Mouse (Mus musculus): ENCODE results near the gene Uxt.
A peak's percentile ranks its signal among the peaks of the same experiment; 100 is the strongest.

Uxt gene

DNA sequence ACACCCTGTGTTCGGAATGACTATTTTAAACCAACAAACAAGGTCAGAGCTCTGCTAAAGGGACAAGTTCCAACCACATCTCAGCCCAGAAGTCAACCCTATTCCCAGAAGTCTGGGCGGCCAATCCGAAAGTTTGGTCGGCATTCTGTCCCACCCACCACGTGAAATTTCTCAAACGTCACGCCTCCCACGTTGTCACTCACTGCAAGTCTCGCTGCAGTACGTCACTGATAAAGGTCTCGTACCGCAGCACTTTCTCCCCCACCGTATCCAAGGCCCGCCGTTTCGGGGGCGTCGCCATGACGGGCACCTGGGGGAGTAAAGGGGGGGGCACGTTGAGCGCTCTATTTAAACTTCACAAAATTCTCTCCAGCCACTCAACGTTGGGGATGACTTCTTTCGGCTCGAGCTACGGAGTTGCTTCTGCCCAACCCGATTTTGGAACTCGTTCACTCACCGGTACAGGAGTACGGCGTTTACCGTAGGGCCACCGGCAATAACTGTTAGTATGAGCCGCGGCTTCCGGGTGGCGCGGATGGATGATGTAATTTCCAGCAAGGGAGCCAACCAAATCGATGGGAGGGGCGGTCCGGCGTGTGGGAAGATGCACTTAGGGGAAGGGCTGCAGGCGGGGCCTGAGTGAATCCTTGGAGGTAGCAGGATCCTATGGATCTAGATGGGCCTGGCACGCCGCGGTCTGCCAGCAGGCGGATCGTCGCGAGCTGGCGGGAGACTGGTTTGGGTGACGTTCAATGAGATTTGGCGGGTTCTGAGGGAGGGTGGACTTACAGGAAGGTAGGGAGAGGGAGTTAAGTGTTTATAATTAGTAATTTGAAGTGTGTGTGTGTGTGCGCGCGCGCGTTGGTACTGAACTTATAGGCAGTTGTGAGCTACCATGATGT, at the start of gene Uxt:
Gene Uxt (minus strand): TSS at position 541 of the 902 bp plus-strand sequence.
- peak; percentile 92 for DNase-seq

DNA sequence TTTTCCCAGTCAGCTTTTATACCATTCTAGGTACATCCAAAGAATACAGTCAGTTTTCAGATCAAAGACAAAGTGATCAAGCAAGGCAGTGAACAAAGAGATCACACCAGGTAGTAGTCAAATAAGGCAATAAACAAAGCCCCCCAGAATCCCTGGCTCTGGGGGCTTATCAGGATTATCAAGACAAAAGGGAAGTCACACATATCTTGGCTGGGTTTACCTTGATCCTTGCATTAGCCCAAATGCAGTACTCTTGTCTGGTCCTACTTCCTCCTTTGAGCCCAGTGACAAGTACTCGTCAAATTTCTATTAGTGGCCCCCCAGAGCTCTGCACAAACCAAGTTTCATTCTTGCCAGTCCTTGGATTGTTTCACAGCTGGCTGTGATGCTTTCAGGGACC, 19.1 kb upstream of the Uxt start:
- no peak for DNase-seq

DNA sequence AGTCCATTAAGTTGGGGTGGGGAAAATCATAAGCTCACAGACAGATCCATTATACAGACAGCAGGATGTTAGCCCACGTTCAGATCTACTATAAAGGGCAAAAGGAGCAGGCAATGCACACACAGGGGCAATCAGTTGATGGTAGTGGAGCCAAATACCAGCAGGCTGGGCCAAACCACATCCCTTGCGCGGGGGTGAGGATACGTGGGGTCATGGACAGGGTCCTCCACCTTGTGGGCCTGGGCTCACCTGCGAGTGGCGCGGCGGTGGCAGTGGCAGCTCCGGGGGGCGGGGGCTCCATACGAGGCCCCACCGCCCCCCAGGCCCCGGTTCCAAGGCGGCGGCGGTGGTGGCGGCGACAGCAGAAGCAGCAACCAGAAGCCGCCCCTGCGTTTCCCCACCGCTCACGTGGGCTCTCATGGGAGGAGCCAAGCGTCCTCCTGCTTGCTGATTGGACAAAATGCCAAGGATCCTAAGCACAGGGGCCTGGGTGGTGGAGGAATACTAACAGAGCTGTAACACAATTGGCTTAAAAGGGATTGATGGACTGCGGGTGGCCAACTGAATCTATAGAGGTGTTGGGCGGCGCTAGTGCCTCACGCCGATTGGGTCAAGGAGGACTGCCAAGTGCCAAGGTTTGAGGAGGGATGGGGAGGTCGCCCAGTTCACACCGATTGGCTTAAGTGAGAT, 11.5 kb downstream of the Uxt start, which contains the start of gene Elk1:
Gene Elk1 (minus strand): TSS at position 418 of the 690 bp plus-strand sequence.
- peak; percentile 91 for DNase-seq

DNA sequence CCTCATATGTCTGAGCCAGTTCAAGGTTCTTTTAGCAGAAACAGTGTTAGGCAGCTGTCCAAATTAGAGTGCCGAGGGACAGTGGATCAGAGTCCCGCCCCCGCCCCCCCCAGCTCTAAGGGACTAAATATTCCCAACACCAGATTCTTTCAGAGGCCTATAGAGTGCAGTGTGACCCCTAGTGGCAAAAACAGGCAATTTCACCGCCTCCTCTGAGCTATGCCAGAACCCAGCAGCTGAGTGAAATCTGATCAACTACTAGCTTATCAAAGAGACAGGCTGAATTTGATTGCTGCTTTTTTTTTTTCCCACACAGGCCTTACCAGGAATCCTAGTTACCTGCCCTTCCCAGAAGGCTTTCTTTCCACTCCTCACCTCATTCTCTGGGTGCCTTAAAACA, 15.8 kb downstream of the Uxt start:
- DNase-seq = peak; percentile 43

DNA sequence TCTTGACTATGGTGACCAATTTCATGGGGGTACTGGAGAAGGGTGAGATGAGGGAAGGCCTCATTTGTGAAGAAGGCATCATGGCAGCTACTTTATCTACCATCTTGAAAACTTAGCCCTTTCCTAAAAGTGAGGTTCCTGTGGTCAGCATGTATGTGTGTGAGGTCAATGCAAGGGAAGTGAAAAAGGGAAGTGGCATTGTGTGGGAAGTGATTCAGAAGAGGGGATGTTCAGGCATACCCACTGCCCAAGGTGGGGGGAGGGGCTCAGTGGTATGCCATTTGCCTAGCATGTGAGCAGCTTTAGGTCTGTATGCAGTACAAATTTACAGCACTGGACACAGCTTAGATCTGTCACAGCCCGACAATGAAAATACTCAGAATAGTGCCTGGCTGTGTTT, 29.9 kb downstream of the Uxt start:
- no peak for DNase-seq

DNA sequence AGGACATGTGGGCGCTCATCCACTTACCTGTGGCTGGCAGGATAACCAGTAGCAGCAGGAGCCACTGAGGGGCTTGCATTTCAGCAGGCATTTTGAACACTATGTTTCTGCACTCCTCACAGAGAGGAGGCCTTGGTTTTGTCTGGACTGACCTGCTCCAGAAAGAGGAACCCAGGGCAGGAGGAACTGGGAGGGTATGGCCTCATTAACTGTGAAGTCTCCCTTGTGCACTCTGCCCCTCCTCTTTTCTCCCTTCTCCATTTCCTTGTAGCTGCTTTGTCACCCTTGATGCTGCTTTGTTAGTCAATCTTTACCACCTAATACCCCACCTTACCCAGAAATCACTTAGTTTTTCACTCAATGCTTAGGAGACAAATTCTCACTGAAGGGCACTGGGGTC, 30.5 kb downstream of the Uxt start, which contains the start of gene Cfp:
Gene Cfp (minus strand): TSS at position 192 of the 400 bp plus-strand sequence.
- DNase-seq = no peak

DNA sequence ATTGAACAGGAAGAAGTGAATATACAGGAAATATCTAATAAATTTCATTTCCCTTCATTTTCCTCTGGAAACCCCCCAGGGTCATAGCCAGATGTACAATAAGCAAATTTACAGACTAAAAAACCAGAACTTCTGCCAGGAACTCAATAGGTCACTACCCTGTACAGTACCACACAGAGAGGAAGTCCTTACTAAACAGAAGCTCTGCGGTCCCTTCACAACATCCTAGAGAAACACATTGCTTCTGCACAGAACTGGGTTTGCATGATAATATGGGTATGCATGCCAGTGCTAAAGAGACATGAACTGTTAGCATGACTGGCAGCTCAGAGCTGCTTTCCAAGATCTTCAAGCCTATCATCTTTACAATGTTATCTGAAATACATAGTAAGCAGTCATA, 32.0 kb downstream of the Uxt start:
- DNase-seq = no peak

DNA sequence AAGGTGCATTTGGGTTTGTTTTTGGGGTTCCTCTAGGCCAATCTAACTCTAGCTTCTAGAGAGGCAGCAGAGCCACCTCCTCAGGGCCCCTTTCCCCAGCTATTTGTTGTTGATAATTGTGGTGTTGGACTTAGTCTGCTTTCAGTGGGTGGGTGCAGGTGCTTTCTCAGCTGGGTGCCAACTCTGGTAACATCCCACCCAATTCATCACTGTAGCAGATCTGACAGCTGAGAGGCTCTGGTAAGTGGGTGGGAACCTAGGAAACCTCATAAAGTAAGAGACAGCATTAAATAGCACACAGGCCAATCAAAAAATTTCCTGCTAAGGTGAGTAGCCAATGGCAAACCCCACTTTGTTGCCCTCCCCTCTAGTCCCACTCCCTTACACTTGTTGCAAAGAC, 36.8 kb downstream of the Uxt start:
- DNase-seq = no peak

DNA sequence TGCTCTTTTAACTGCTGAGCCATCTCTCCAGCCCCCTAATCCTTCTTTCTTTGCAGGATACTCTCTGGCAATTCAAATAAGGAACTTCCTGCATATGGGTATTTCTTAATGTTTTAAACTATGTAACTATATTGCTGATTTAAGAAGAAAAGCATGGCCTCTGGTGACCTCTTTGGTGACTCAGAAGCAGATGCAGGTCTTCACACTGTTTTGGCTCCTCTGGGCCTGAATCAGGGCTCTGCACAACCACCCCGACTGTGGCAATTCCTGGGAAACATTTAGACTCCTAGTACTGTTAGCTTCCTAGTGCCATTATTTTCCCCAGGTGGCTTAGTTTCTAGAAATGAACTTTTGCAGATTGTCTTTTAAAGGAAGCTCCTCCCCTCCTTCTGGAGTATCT, 38.3 kb downstream of the Uxt start:
- DNase-seq = no peak

DNA sequence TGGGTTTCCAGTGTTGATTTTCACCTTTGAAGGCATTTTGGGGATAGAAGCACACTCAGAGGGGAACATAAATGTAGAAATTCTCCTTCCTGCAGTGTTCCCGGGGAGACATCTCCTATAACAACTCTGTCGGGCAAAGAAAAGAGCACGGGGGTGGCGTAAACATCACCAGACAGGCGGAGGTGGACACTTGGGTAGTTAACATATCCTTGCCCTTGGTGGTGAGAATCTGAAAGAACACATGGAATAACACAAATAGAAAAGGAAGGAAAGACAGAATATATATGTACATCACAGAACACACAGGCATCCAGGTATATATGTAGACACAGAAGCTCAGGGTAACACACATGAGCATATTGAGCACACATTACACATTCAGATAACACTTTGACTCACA, 40.5 kb downstream of the Uxt start:
- DNase-seq = no peak

DNA sequence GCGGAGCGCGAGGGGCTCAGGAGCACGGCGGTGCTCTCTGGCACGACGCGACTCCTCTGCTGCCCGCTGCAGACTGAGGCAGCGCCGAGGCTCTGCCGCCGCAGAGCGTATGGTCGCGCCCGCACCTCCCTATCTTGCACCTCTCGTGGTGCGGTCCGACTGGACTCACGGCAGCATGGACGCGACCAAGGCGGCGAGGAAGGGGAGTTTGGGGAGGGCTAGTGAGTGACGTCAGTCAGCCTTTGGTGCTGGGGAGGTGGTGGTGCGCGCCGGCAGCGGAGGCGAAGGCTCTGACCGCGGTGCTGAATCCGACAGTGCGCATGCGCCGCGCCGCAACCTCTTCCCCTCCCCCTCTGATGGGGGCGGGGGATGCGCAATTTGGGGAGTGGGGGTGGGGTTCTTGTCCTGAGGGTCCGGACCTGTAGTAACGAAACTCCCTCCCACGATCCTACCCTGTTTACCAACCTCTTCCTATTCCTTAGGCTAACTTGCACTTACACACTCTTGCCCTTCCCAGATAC, 40.9 kb downstream of the Uxt start, which contains the start of gene Syn1:
Gene Syn1 (minus strand): TSS at position 161 of the 521 bp plus-strand sequence.
- peak; percentile 89 for DNase-seq

DNA sequence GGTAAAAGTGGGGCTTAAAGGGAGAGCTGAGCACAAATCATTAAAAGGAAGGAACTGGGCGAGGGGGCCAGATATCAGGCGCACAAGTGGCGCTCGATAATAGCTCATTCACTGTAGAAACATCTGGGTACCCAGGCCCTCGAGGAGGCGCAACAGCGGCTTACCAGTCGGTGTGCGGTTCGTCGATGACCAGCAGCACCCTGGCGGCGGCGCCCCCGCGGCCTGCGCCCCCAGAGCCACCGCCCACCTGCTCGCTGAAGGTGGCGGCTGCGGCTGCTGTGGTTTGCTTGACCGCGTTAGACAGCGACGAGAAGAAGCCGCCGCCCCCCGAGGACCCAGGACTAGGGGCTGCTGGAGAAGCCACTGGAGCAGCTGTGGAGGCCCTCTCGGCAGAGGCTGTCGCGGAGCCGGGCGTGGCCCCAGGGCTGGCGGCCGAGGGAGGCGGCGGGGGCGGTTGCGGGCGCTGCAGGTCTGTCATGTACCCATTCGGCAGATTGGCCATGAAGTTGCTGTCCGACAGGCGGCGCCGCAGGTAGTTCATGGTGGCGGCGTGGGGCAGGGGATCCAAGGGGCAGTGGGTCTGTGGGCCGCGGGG, 41.5 kb downstream of the Uxt start:
- no peak for DNase-seq

DNA sequence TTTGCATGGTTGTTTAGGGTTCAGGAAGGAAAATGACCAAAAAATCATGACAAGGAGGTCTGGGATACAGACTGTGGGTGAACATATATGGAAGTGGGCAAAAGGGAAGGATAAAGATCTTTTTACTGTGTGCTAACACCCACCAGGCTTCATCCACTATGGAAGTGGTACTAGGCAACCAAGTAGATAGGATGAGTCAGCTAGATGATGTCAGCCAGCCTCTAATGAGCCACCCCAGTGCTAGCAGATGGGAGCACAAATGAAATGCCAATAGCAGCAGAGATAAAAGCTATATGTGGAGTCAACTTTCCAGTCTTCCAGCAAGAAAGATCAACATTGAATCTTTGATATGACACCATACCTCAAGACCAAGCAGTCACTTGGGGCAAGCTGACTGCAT, 46.7 kb downstream of the Uxt start:
- no peak for DNase-seq

DNA sequence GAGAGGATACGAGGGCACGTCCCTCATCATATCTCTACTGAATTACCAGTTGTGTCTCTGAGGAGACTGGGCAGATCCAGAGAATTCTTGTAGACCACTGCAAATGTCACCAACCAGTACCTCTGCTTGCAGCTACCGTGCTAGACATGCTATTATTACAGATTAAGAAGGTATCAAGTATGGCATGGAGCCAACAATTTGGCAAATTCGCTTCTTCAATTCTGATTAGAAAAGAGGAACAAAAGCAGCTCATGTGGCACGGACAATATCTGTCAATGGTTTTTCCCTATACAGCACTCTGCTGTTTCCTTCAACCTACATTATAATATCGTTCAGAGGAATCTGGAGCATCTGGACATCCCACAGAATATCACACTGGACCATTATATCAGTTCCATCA, 48.1 kb downstream of the Uxt start:
- DNase-seq = no peak

DNA sequence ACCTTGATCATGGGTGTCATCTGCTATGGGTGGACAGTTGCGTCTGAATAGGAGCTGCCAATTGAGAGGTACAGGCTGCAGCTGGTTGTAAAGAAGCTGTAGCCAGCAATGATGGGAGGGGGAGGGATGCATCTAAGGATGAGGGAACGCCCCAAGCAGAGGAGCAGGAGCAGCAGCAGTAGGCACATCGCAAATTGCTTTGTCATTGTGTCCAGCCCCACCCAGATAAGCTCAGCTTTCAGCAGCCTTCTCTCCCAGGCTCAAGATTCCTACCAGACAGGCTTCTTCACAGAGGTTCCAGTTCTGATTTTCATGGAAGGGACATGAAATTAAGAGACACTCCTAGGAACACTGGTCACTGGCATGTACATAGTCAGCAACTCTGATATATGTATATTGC, 51.7 kb downstream of the Uxt start:
- no peak for DNase-seq
